ENCODE assay signal across 24 mouse cellular contexts in genomic region chr7:64697791-64698337, GRCm38 (mm10).
DNase-seq lines count a peak whose midpoint lies in the region; ATAC-seq lines count a peak whose summit lies in the region.
"Had no signal": no experiment of that assay in that cellular context is flagged by ENCODE, and none has a peak within 500 bp of the region (broad histone marks: within the 10 kb centered on the region; RNA-seq: fewer than 3 reads in every experiment).

No protein-coding gene starts in this region.

- H3K4me2 ChIP-seq in forebrain, embryonic 14.5 days (ENCODE audit: low read length): no peak overlapping the region
- H3K4me2 ChIP-seq in forebrain, embryonic 11.5 days (ENCODE audit: low read depth, low read length, severe bottlenecking): no peak overlapping the region
- no peak overlapping the region for H3K4me2 ChIP-seq in midbrain, embryonic 13.5 days (replicated peaks)
- H3K4me2 ChIP-seq in midbrain, embryonic 15.5 days: no peak overlapping the region
- H3K4me2 ChIP-seq: embryonic facial prominence, embryonic 15.5 days; heart, embryonic 13.5 days; limb, embryonic 12.5 days; liver, embryonic 12.5 days had no signal

- ATAC-seq in forebrain, embryonic 14.5 days: no peak
- no peak for ATAC-seq in forebrain, embryonic 11.5 days (replicated peaks; ENCODE audit: low FRiP score)
- no peak for ATAC-seq in midbrain, embryonic 13.5 days
- no peak for ATAC-seq in midbrain, embryonic 15.5 days (replicated peaks)
- ATAC-seq: activated CD4-positive, CD25-positive, alpha-beta regulatory T cell, adult 4 months; liver, embryonic 12.5 days had no signal

- H3K9ac ChIP-seq in forebrain, embryonic 14.5 days (ENCODE audit: low read length): no peak overlapping the region
- H3K9ac ChIP-seq in forebrain, embryonic 11.5 days (ENCODE audit: low read length): no peak overlapping the region
- no peak overlapping the region for H3K9ac ChIP-seq in midbrain, embryonic 13.5 days (replicated peaks)
- no peak overlapping the region for H3K9ac ChIP-seq in midbrain, embryonic 15.5 days
- H3K9ac ChIP-seq: embryonic facial prominence, embryonic 15.5 days; heart, embryonic 13.5 days; limb, embryonic 12.5 days; liver, embryonic 12.5 days had no signal

- WGBS in forebrain, embryonic 14.5 days: 69% methylated on average over 6 of the region's 6 CpGs
- 87% methylated on average over 6 of the region's 6 CpGs for WGBS in forebrain, embryonic 11.5 days
- 61% methylated on average over 6 of the region's 6 CpGs for WGBS in midbrain, embryonic 13.5 days
- 87% methylated on average over 6 of the region's 6 CpGs for WGBS in midbrain, embryonic 10.5 days
- WGBS in midbrain, embryonic 15.5 days: 57% methylated on average over 6 of the region's 6 CpGs

- DNase-seq in forebrain, embryonic 14.5 days (ENCODE audit: low spot score): no peak
- DNase-seq in forebrain, embryonic 11.5 days (ENCODE audit: low spot score): no peak
- no peak for DNase-seq in midbrain, embryonic 10.5 days (ENCODE audit: low spot score)
- peak; percentile 21 for DNase-seq in telencephalon, adult 2 months (ENCODE audit: low read depth, low spot score)
- no peak for DNase-seq in embryo, embryonic 9.5 days (ENCODE audit: extremely low spot score)
- no peak for DNase-seq in kidney, postnatal 14 days
- DNase-seq: adrenal gland, postnatal 14 days; cerebellum, adult 11 months; cerebellum, postnatal 14 days; embryo, embryonic 11 days; gastrocnemius, postnatal 36 days; layer of hippocampus, adult 9-11 months; lung, adult 2 months; thymus, postnatal 4 days had no signal

- peaks cover 27% of the 10 kb centered on the region for H3K4me1 ChIP-seq in forebrain, embryonic 14.5 days (ENCODE audit: control insufficient read depth, insufficient read depth, low read length)
- H3K4me1 ChIP-seq in forebrain, embryonic 11.5 days (replicated peaks; ENCODE audit: control insufficient read depth, insufficient read depth, low read length): no peaks in the 10 kb centered on the region
- peaks cover 45% of the 10 kb centered on the region for H3K4me1 ChIP-seq in midbrain, embryonic 13.5 days (replicated peaks)
- peaks cover 3% of the 10 kb centered on the region; the same call in 1 of the 2 replicates for H3K4me1 ChIP-seq in midbrain, embryonic 10.5 days
- H3K4me1 ChIP-seq in midbrain, embryonic 15.5 days: peaks cover 34% of the 10 kb centered on the region
- H3K4me1 ChIP-seq: embryonic facial prominence, embryonic 15.5 days; heart, embryonic 13.5 days; liver, embryonic 12.5 days; megakaryocyte, embryonic 14.5 days had no signal

- H3K36me3 ChIP-seq in forebrain, embryonic 14.5 days (ENCODE audit: control insufficient read depth, insufficient read depth, low read length): peaks cover 9% of the 10 kb centered on the region; the same call in 1 of the 2 replicates
- no peaks in the 10 kb centered on the region for H3K36me3 ChIP-seq in forebrain, embryonic 11.5 days (ENCODE audit: control insufficient read depth, insufficient read depth, low read length)
- H3K36me3 ChIP-seq in midbrain, embryonic 13.5 days: peaks cover 14% of the 10 kb centered on the region
- peaks cover 16% of the 10 kb centered on the region for H3K36me3 ChIP-seq in midbrain, embryonic 10.5 days
- no peaks in the 10 kb centered on the region for H3K36me3 ChIP-seq in midbrain, embryonic 15.5 days (replicated peaks)
- H3K36me3 ChIP-seq: embryonic facial prominence, embryonic 15.5 days; G1E; heart, embryonic 13.5 days; limb, embryonic 12.5 days; liver, embryonic 12.5 days had no signal

- H3K9me3 ChIP-seq in forebrain, embryonic 14.5 days (replicated peaks; ENCODE audit: control insufficient read depth, low read length): no peaks in the 10 kb centered on the region
- no peaks in the 10 kb centered on the region for H3K9me3 ChIP-seq in forebrain, embryonic 11.5 days (ENCODE audit: control insufficient read depth, low read length)
- H3K9me3 ChIP-seq in midbrain, embryonic 13.5 days: no peaks in the 10 kb centered on the region
- H3K9me3 ChIP-seq in midbrain, embryonic 10.5 days (replicated peaks): no peaks in the 10 kb centered on the region
- H3K9me3 ChIP-seq in midbrain, embryonic 15.5 days: no peaks in the 10 kb centered on the region
- H3K9me3 ChIP-seq: embryonic facial prominence, embryonic 15.5 days; heart, embryonic 13.5 days; limb, embryonic 12.5 days had no signal

- H3K4me3 ChIP-seq in forebrain, embryonic 14.5 days (ENCODE audit: low read depth, low read length): no peak overlapping the region
- no peak overlapping the region for H3K4me3 ChIP-seq in forebrain, embryonic 11.5 days (ENCODE audit: low read depth, low read length)
- H3K4me3 ChIP-seq in midbrain, embryonic 13.5 days (replicated peaks): no peak overlapping the region
- H3K4me3 ChIP-seq in midbrain, embryonic 10.5 days: no peak overlapping the region
- H3K4me3 ChIP-seq in midbrain, embryonic 15.5 days: no peak overlapping the region
- H3K4me3 ChIP-seq: embryonic facial prominence, embryonic 15.5 days; heart, embryonic 13.5 days; limb, embryonic 12.5 days; liver, embryonic 12.5 days; megakaryocyte, embryonic 14.5 days; myocyte had no signal

- no peaks in the 10 kb centered on the region for H3K27me3 ChIP-seq in forebrain, embryonic 14.5 days (replicated peaks; ENCODE audit: control insufficient read depth, insufficient read depth, low read length)
- H3K27me3 ChIP-seq in forebrain, embryonic 11.5 days (ENCODE audit: control insufficient read depth, insufficient read depth, low read length): no peaks in the 10 kb centered on the region
- H3K27me3 ChIP-seq in midbrain, embryonic 13.5 days: no peaks in the 10 kb centered on the region
- H3K27me3 ChIP-seq in midbrain, embryonic 10.5 days (ENCODE audit: low read depth, poor library complexity, severe bottlenecking): no peaks in the 10 kb centered on the region
- no peaks in the 10 kb centered on the region for H3K27me3 ChIP-seq in midbrain, embryonic 15.5 days (replicated peaks)
- H3K27me3 ChIP-seq: embryonic facial prominence, embryonic 15.5 days; heart, embryonic 13.5 days; limb, embryonic 12.5 days; liver, embryonic 12.5 days; megakaryocyte, embryonic 14.5 days had no signal

- H3K27ac ChIP-seq in forebrain, embryonic 14.5 days (ENCODE audit: low read depth, low read length): peak overlapping the region; percentile 65
- no peak overlapping the region for H3K27ac ChIP-seq in forebrain, embryonic 11.5 days (ENCODE audit: low read depth, low read length)
- H3K27ac ChIP-seq in midbrain, embryonic 13.5 days: peak overlapping the region; percentile 59; the same call in 1 of the 2 replicates
- H3K27ac ChIP-seq in midbrain, embryonic 10.5 days (replicated peaks): no peak overlapping the region
- peak overlapping the region; percentile 40; the same call in 1 of the 2 replicates for H3K27ac ChIP-seq in midbrain, embryonic 15.5 days
- H3K27ac ChIP-seq: embryonic facial prominence, embryonic 15.5 days; heart, embryonic 13.5 days; limb, embryonic 12.5 days; liver, embryonic 12.5 days had no signal

Comparison
In these comparisons a context has a peak if more than half of its experiments do, and no peak if none do; other contexts are left out.
1. H3K27ac ChIP-seq: peak in forebrain, embryonic 14.5 days (single experiment), midbrain, embryonic 13.5 days (single experiment) and midbrain, embryonic 15.5 days (single experiment); none in forebrain, embryonic 11.5 days (single experiment) and midbrain, embryonic 10.5 days (single experiment).